Mouse (Mus musculus) midbrain, embryonic 12.5 days (tissue): ENCODE results near the gene Cdc42se2. TPM values are rescaled to one million over a fixed set of nuclear protein-coding genes. Genes with fewer than 3 reads are reported as not detected.

Experiments used
- ATAC-seq: fragments of 200-750 bp; cut with Nextera tagmentation; 2 replicates; pipeline ENCODE4 v1.8.0; 2017; ENCODE audit warnings: low read depth, moderate TSS enrichment, moderate library complexity; ENCODE audit not compliant: low FRiP score
- H3K27ac ChIP-seq: fragments of 300-500 bp; sonication (generic); replicated peaks from 2 replicates; pipeline ENCODE4 v1.5.1; 2016; ENCODE audit warnings: mild to moderate bottlenecking
- H3K27me3 ChIP-seq: fragments of 300-500 bp; sonication (generic); 2 replicates; pipeline ENCODE4 v1.6.1; 2016; ENCODE audit warnings: mild to moderate bottlenecking
- H3K36me3 ChIP-seq: fragments of 300-500 bp; sonication (generic); 2 replicates; pipeline ENCODE4 v1.6.1; 2016
- H3K4me1 ChIP-seq: fragments of 300-500 bp; sonication (generic); 2 replicates; pipeline ENCODE4 v1.6.1; 2016
- H3K4me2 ChIP-seq: fragments of 300-500 bp; sonication (generic); replicated peaks from 2 replicates; pipeline ENCODE4 v1.6.1; 2016; ENCODE audit warnings: mild to moderate bottlenecking, moderate library complexity
- H3K4me3 ChIP-seq: fragments of 300-500 bp; sonication (generic); 2 replicates; pipeline ENCODE4 v1.5.1; 2016; ENCODE audit warnings: mild to moderate bottlenecking
- H3K9ac ChIP-seq: fragments of 300-500 bp; sonication (generic); replicated peaks from 2 replicates; pipeline ENCODE4 v1.6.1; 2016; ENCODE audit warnings: mild to moderate bottlenecking, moderate library complexity
- H3K9me3 ChIP-seq: fragments of 300-500 bp; sonication (generic); 2 replicates; pipeline ENCODE4 v1.6.1; 2016; ENCODE audit warnings: mild to moderate bottlenecking
- WGBS: fragments of 180-500 bp; shearing (Covaris S2); methylation state at CpG from one replicate; pipeline ENCODE4 v1.1.7; 2016; 5-methylcytosine and 5-hydroxymethylcytosine counted together
- polyA plus RNA-seq: library from polyadenylated mRNA; unstranded; fragments of >200 nt; fragmentation: Nextera tagmentation; extraction: Ambion mirVana; gene quantifications from 2 replicates; pipeline ENCODE4 v1.2.1, GENCODE M21; 2016

Cdc42se2 gene
- polyA plus RNA-seq, 1 experiment from 2014 or later: 251 TPM

- Histone ChIP-seq H3K4me2 (no peak overlapping the region), H3K4me1 (peaks cover 4% of the 10 kb centered on the region; the same call in 1 of the 2 replicates), H3K27me3 (no peaks in the 10 kb centered on the region), H3K9ac (no peak overlapping the region), H3K27ac (no peak overlapping the region), H3K36me3 (peaks cover 48% of the 10 kb centered on the region), H3K9me3 (no peaks in the 10 kb centered on the region), H3K4me3 (no peak overlapping the region)
- 94% methylated on average over 2 of the region's 2 CpGs for WGBS
- no peak for ATAC-seq
These were observed 46.1 kb downstream of the Cdc42se2 start for GRCm38 (mm10) chr11:54741330-54741729.

GRCm38 (mm10) chr11:54739012-54739750 is 48.3 kb downstream of the Cdc42se2 start:
- H3K9me3 ChIP-seq: no peaks in the 10 kb centered on the region
- H3K36me3 ChIP-seq: peaks cover 57% of the 10 kb centered on the region
- H3K27me3 ChIP-seq: no peaks in the 10 kb centered on the region
- no peak for ATAC-seq
- no peak overlapping the region for H3K4me3 ChIP-seq
- 96% methylated on average over 3 of the region's 4 CpGs for WGBS
- peaks cover 5% of the 10 kb centered on the region; the same call in 1 of the 2 replicates for H3K4me1 ChIP-seq
- H3K4me2 ChIP-seq: no peak overlapping the region
- no peak overlapping the region for H3K9ac ChIP-seq
- no peak overlapping the region for H3K27ac ChIP-seq

- H3K36me3 ChIP-seq: peaks cover 53% of the 10 kb centered on the region
These were observed 50.6 kb downstream of the Cdc42se2 start for GRCm38 (mm10) chr11:54736903-54737302.

GRCm38 (mm10) chr11:54735114-54735513 is 52.4 kb downstream of the Cdc42se2 start:
- H3K27ac ChIP-seq: no peak overlapping the region
- no peak overlapping the region for H3K4me3 ChIP-seq
- no peaks in the 10 kb centered on the region for H3K9me3 ChIP-seq
- no peak for ATAC-seq
- no peak overlapping the region for H3K9ac ChIP-seq
- H3K36me3 ChIP-seq: peaks cover 55% of the 10 kb centered on the region
- no peaks in the 10 kb centered on the region for H3K27me3 ChIP-seq
- peaks cover 5% of the 10 kb centered on the region; the same call in 1 of the 2 replicates for H3K4me1 ChIP-seq
- 79% methylated on average over 1 of the region's 1 CpGs for WGBS
- no peak overlapping the region for H3K4me2 ChIP-seq

More at GRCm38 (mm10) chr11:54736903-54737302, 50.6 kb downstream of the Cdc42se2 start:
- no peaks in the 10 kb centered on the region for H3K9me3 ChIP-seq
- no peak overlapping the region for H3K4me2 ChIP-seq
- no peak for ATAC-seq
- no peak overlapping the region for H3K27ac ChIP-seq
- H3K9ac ChIP-seq: no peak overlapping the region
- 95% methylated on average over 5 of the region's 5 CpGs for WGBS
- no peaks in the 10 kb centered on the region for H3K27me3 ChIP-seq
- H3K4me3 ChIP-seq: no peak overlapping the region
- peaks cover 5% of the 10 kb centered on the region; the same call in 1 of the 2 replicates for H3K4me1 ChIP-seq

GRCm38 (mm10) chr11:54733546-54733945 is 53.9 kb downstream of the Cdc42se2 start:
- ATAC-seq: no peak

DNA sequence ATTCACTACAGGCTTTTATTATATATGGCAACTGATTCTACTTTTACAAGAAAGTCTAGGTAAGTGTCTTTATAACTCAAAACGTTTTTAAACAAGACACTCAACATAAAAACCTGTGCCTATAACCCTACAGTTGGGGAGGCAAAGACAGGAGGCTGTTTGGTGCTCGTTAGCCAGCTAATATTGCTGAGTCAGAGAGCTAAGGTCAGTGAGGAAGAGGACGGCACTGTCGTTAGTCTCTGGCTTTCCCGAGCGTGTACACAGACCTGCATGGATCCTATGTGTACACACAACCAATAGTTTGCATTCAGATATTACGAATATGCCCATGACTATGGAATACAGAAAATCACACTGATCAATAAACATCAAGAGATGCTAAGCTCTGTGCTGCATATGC is 56.1 kb downstream of the Cdc42se2 start:
- ATAC-seq: no peak
- H3K4me3 ChIP-seq: no peak overlapping the region
- H3K4me2 ChIP-seq: no peak overlapping the region
- peaks cover 1% of the 10 kb centered on the region; the same call in 1 of the 2 replicates for H3K4me1 ChIP-seq
- 90% methylated on average over 7 of the region's 7 CpGs for WGBS
- H3K27ac ChIP-seq: no peak overlapping the region
- no peaks in the 10 kb centered on the region for H3K27me3 ChIP-seq
- peaks cover 60% of the 10 kb centered on the region for H3K36me3 ChIP-seq
- no peaks in the 10 kb centered on the region for H3K9me3 ChIP-seq
- H3K9ac ChIP-seq: no peak overlapping the region

More at GRCm38 (mm10) chr11:54733546-54733945, 53.9 kb downstream of the Cdc42se2 start:
- H3K4me2 ChIP-seq: no peak overlapping the region
- peaks cover 5% of the 10 kb centered on the region; the same call in 1 of the 2 replicates for H3K4me1 ChIP-seq
- H3K27ac ChIP-seq: no peak overlapping the region
- H3K9me3 ChIP-seq: no peaks in the 10 kb centered on the region
- H3K27me3 ChIP-seq: no peaks in the 10 kb centered on the region
- H3K4me3 ChIP-seq: no peak overlapping the region
- peaks cover 50% of the 10 kb centered on the region for H3K36me3 ChIP-seq
- no peak overlapping the region for H3K9ac ChIP-seq
- WGBS: 56% methylated on average over 7 of the region's 7 CpGs

DNA sequence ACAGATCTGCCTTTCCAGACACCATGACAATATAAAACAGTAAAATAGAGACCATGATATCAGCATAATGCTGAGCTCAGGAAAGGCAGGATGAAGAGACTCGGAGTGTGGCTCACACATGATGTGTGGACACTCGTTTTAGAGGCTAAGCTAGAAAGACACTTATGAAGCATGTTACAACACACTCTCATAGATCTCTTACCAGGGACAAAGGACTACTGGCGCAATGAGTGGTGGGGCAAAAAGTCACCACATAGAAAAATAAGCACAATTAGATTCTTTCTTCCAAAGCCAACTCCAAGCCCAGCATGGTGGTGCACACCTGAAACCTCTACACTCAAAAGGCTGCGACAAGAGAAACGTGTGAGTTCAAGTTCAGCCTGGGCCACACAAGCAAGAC is 56.5 kb downstream of the Cdc42se2 start:
- H3K9me3 ChIP-seq: no peaks in the 10 kb centered on the region
- WGBS: 88% methylated on average over 5 of the region's 5 CpGs
- H3K4me1 ChIP-seq: no peaks in the 10 kb centered on the region
- H3K27ac ChIP-seq: no peak overlapping the region
- ATAC-seq: no peak
- H3K36me3 ChIP-seq: peaks cover 60% of the 10 kb centered on the region
- no peak overlapping the region for H3K4me3 ChIP-seq
- H3K4me2 ChIP-seq: no peak overlapping the region
- no peak overlapping the region for H3K9ac ChIP-seq
- no peaks in the 10 kb centered on the region for H3K27me3 ChIP-seq

GRCm38 (mm10) chr11:54729311-54729710 is 58.2 kb downstream of the Cdc42se2 start:
- peaks cover 57% of the 10 kb centered on the region for H3K36me3 ChIP-seq
- 90% methylated on average over 3 of the region's 3 CpGs for WGBS

GRCm38 (mm10) chr11:54728371-54728770 is 59.1 kb downstream of the Cdc42se2 start:
- H3K36me3 ChIP-seq: peaks cover 57% of the 10 kb centered on the region
- WGBS: 94% methylated on average over 2 of the region's 2 CpGs

More at GRCm38 (mm10) chr11:54729311-54729710, 58.2 kb downstream of the Cdc42se2 start:
- H3K9me3 ChIP-seq: no peaks in the 10 kb centered on the region
- H3K27me3 ChIP-seq: no peaks in the 10 kb centered on the region
- H3K4me1 ChIP-seq: peaks cover 8% of the 10 kb centered on the region
- no peak overlapping the region for H3K4me3 ChIP-seq
- ATAC-seq: no peak
- no peak overlapping the region for H3K9ac ChIP-seq
- no peak overlapping the region for H3K27ac ChIP-seq
- H3K4me2 ChIP-seq: no peak overlapping the region

DNA sequence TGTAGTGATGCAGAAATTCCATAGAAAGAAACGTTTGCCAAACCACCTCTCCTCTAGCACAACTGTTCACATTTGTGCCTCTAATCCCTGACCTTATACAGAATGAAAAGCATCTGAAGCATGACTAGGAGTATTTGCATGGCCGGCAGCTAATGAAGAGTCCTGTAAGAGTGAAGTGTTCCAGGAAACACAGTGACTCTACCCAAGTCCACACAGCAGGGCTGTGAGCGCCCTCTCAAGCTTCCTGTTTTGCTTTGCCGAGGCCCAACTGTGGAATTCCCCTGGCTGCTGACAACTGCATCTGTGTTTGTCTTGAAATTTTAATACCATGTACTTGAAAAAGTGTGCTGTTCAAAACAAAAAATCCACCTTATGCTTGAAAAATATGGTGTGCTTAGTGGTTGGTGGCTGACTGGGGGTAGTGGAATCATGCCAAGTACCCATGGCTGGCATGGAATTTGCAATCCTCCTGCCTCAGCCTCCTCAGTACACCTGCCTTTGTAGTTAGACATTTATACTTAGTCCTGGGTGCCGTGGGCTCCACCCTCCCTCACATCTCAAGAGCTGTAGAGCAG is 60.1 kb downstream of the Cdc42se2 start:
- ATAC-seq: no peak
- Histone ChIP-seq H3K27me3 (no peaks in the 10 kb centered on the region), H3K27ac (no peak overlapping the region)

More at GRCm38 (mm10) chr11:54728371-54728770, 59.1 kb downstream of the Cdc42se2 start:
- no peaks in the 10 kb centered on the region for H3K9me3 ChIP-seq
- H3K4me1 ChIP-seq: peaks cover 8% of the 10 kb centered on the region
- no peaks in the 10 kb centered on the region for H3K27me3 ChIP-seq
- H3K9ac ChIP-seq: no peak overlapping the region
- no peak overlapping the region for H3K4me3 ChIP-seq
- no peak for ATAC-seq
- H3K4me2 ChIP-seq: no peak overlapping the region
- H3K27ac ChIP-seq: no peak overlapping the region

DNA sequence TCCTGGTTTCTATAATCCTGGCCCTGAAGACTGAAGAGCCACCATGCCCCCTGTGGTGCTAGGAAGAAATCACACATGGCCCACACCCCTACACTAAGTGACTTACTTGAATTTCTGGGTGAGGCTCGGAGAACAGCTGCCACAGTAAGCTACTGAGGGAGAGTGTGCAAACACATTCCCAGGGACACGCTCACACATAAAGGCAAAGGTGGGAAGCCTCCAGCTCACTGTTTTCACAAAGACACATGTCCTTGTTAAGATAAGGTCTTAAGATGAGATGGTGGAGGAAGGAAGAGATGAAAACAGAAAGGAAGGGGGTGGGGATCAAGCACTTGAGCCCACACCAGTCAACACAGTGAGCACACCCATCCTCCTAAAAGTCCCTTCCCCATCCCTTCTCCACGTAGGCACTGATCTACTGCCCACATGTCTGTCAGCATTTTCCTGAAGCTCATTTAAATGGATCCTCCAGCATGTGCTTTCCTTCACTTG is 60.9 kb downstream of the Cdc42se2 start:
- no peak for ATAC-seq
- no peaks in the 10 kb centered on the region for H3K27me3 ChIP-seq
- no peak overlapping the region for H3K9ac ChIP-seq
- no peak overlapping the region for H3K4me2 ChIP-seq
- H3K9me3 ChIP-seq: no peaks in the 10 kb centered on the region
- WGBS: 87% methylated on average over 3 of the region's 3 CpGs
- H3K4me1 ChIP-seq: peaks cover 8% of the 10 kb centered on the region
- H3K36me3 ChIP-seq: peaks cover 73% of the 10 kb centered on the region
- no peak overlapping the region for H3K27ac ChIP-seq
- no peak overlapping the region for H3K4me3 ChIP-seq

More for the DNA sequence above, 60.1 kb downstream of the Cdc42se2 start:
- Histone ChIP-seq H3K4me3 (no peak overlapping the region), H3K4me2 (no peak overlapping the region), H3K4me1 (peaks cover 8% of the 10 kb centered on the region), H3K36me3 (peaks cover 67% of the 10 kb centered on the region), H3K9ac (no peak overlapping the region), H3K9me3 (no peaks in the 10 kb centered on the region)
- 82% methylated on average over 5 of the region's 5 CpGs for WGBS

- no peak for ATAC-seq
- H3K27ac ChIP-seq: no peak overlapping the region
- peaks cover 8% of the 10 kb centered on the region for H3K4me1 ChIP-seq
- no peak overlapping the region for H3K9ac ChIP-seq
- peaks cover 84% of the 10 kb centered on the region for H3K36me3 ChIP-seq
- H3K4me2 ChIP-seq: no peak overlapping the region
- 79% methylated on average over 4 of the region's 4 CpGs for WGBS
- no peak overlapping the region for H3K4me3 ChIP-seq
- no peaks in the 10 kb centered on the region for H3K9me3 ChIP-seq
- no peaks in the 10 kb centered on the region for H3K27me3 ChIP-seq
These were observed 63.0 kb downstream of the Cdc42se2 start for GRCm38 (mm10) chr11:54724353-54725034.
